Mouse (Mus musculus) C2C12 (cell line): Measurements from ENCODE around the gene Plxna4. TPM values are rescaled to one million over a fixed set of nuclear protein-coding genes. Genes with fewer than 3 reads are reported as not detected.

Source experiments
- H3K27me3 ChIP-seq: one replicate; pipeline ENCODE4 v1.6.1; 2011; ENCODE audit not compliant: control insufficient read depth, insufficient read depth, insufficient read length
- H3K36me3 ChIP-seq: one replicate; pipeline ENCODE4 v1.6.1; 2011; ENCODE audit not compliant: control insufficient read depth, insufficient read depth
- H3K4me3 ChIP-seq: one replicate; pipeline ENCODE4 v1.5.1; 2011; ENCODE audit warnings: mild to moderate bottlenecking, control low read depth; ENCODE audit not compliant: poor library complexity, insufficient read depth, severe bottlenecking
- H3K79me2 ChIP-seq: one replicate; pipeline ENCODE4 v1.6.1; 2011; ENCODE audit not compliant: control insufficient read depth, insufficient read depth
- H3K79me3 ChIP-seq: one replicate; pipeline ENCODE4 v1.6.1; 2011; ENCODE audit warnings: low read depth, control low read depth
- H3ac ChIP-seq: one replicate; pipeline ENCODE3; 2011; ENCODE audit warnings: low read depth; ENCODE audit not compliant: control insufficient read depth, insufficient read length
- CEBPB ChIP-seq: IDR thresholded peaks from one replicate; pipeline ENCODE4 v1.6.1; 2011; ENCODE audit warnings: low read depth, mild to moderate bottlenecking, control low read depth, moderate library complexity
- CTCF ChIP-seq: IDR thresholded peaks from one replicate; pipeline ENCODE4 v1.5.1; 2011; ENCODE audit not compliant: control insufficient read depth, insufficient read depth, insufficient read length
- FOSL1 ChIP-seq: IDR thresholded peaks from one replicate; pipeline ENCODE4 v1.8.0; 2011; ENCODE audit warnings: mild to moderate bottlenecking, low read length; ENCODE audit not compliant: poor library complexity, insufficient read depth, severe bottlenecking
- MAX ChIP-seq: IDR thresholded peaks from one replicate; pipeline ENCODE4 v1.6.1; 2011; ENCODE audit warnings: mild to moderate bottlenecking, control low read depth
- MYOD1 ChIP-seq: IDR thresholded peaks from one replicate; pipeline ENCODE4 v1.6.1; 2011; ENCODE audit warnings: low read depth; ENCODE audit not compliant: control insufficient read depth, insufficient read length
- MYOG ChIP-seq: IDR thresholded peaks from one replicate; pipeline ENCODE4 v1.6.1; 2011; ENCODE audit not compliant: control insufficient read depth, insufficient read length; ENCODE audit errors: extremely low read depth
- USF1 ChIP-seq: IDR thresholded peaks from one replicate; pipeline ENCODE4 v1.6.1; 2011; ENCODE audit warnings: low read depth, mild to moderate bottlenecking, control low read depth, moderate library complexity
- polyA plus RNA-seq: library from polyadenylated mRNA; unstranded; fragments of >200 nt; fragmentation: generic; extraction: Trizol; gene quantifications from one replicate; pipeline ENCODE4 v1.2.1, GENCODE M21; 2012; ENCODE audit warnings: missing spikeins

The Plxna4 gene
- polyA plus RNA-seq, 1 experiment = 0.19 TPM

DNA sequence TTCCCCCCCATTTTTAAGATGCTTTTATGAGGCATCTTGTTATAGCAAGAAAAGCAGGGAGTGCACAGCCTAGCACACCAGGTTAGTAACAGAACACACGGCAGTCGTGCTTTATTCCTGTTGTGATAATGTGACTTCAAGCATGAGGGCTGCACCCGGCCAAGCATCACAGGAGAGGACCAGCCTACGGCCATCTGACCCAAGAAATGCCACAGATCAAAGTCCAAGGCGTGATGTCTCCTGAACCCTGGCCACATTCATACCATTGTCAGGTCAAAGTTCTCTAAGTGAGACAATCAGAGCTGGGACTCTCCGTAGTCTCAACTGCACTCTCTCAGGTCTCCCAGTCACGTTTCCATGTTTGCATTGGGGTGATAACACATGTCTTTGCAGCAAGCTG, 262.1 kb downstream of the Plxna4 start:
- Histone ChIP-seq H3K79me3 (no peaks in the 10 kb centered on the region), H3K27me3 (peaks cover 5% of the 10 kb centered on the region), H3K79me2 (no peaks in the 10 kb centered on the region), H3K4me3 (no peak overlapping the region), H3K36me3 (no peaks in the 10 kb centered on the region), H3ac (no peak overlapping the region)
- TF ChIP-seq CTCF (no peak), MYOG (no peak), MYOD1 (no peak), FOSL1 (no peak), USF1 (no peak), CEBPB (no peak), MAX (no peak)

DNA sequence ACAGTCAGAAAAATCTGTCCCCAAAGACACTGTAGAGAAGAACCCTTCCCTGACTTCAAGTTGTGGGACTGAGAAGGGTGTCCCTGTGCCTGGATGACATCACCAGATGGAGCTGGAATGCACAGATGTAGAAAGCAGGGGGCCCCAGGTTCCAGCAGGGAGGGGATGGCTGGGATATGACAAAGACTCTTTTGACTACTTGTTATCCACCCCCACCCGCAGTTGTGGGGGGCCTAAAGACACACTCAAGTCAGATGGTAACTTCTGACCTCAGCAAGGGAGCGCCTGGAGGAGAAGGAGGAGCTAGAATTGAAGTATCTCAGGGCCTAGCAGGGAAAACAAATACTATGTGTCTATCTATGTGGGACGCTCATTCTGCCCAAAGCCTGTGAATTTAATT, 266.8 kb downstream of the Plxna4 start:
- no peak for TF ChIP-seq MAX
- TF ChIP-seq CTCF = no peak
- no peak for TF ChIP-seq CEBPB
- TF ChIP-seq MYOD1 = no peak
- TF ChIP-seq FOSL1 = no peak
- TF ChIP-seq USF1 = no peak
- TF ChIP-seq MYOG = no peak
- no peaks in the 10 kb centered on the region for H3K36me3 ChIP-seq
- H3K79me3 ChIP-seq = no peaks in the 10 kb centered on the region
- no peaks in the 10 kb centered on the region for H3K79me2 ChIP-seq
- no peak overlapping the region for H3ac ChIP-seq
- H3K27me3 ChIP-seq = peaks cover 5% of the 10 kb centered on the region
- H3K4me3 ChIP-seq = no peak overlapping the region

DNA sequence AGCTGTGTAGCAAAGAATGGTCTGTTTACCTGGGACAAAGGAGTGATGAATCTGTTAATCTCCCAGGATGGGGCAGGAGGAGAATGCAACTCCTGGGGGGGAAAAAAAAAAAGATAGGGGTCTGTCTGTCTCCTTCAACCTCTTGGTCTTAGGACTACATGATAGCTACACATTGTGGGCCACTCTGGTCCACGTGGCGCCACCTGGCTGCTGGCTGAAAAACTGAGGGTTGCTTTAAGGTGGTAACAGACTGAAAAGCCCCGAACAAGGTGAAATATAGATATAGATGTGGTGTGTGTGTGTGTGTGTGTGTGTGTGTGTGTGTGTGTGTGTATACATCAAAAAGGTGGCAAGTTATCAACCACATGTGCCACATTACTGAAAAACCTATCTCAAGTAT, 267.7 kb downstream of the Plxna4 start:
- no peaks in the 10 kb centered on the region for H3K36me3 ChIP-seq
- H3K79me3 ChIP-seq = no peaks in the 10 kb centered on the region
- H3K27me3 ChIP-seq = no peaks in the 10 kb centered on the region
- no peak overlapping the region for H3K4me3 ChIP-seq
- TF ChIP-seq USF1 (no peak), MAX (no peak), MYOG (no peak), CTCF (no peak), MYOD1 (no peak), FOSL1 (no peak), CEBPB (no peak)
- no peak overlapping the region for H3ac ChIP-seq
- H3K79me2 ChIP-seq = no peaks in the 10 kb centered on the region

DNA sequence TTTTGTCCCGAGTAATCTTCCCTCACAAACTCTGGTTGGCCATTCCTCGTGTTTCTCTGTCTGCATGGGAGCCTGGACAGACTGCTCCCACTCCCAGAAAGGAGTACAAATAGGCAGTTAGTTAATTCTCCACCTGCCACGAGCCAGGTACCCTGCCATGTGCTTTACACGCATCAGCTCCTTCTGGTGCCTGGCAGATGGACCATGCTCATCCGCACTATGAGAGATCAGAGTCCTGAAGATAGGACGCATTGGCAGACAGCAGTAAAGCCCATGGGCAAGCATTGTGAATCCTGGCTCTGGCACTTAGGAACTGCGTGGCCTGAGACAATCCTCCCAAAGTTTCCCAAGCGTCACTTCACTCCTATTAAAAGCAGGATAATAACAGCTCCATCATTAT, 270.5 kb downstream of the Plxna4 start:
- Histone ChIP-seq H3K79me2 (no peaks in the 10 kb centered on the region), H3K4me3 (no peak overlapping the region), H3ac (no peak overlapping the region), H3K79me3 (no peaks in the 10 kb centered on the region), H3K36me3 (no peaks in the 10 kb centered on the region), H3K27me3 (no peaks in the 10 kb centered on the region)
- no peak for TF ChIP-seq MYOG
- no peak for TF ChIP-seq FOSL1
- no peak for TF ChIP-seq CEBPB
- no peak for TF ChIP-seq USF1
- TF ChIP-seq CTCF = no peak
- TF ChIP-seq MAX = no peak
- TF ChIP-seq MYOD1 = no peak

DNA sequence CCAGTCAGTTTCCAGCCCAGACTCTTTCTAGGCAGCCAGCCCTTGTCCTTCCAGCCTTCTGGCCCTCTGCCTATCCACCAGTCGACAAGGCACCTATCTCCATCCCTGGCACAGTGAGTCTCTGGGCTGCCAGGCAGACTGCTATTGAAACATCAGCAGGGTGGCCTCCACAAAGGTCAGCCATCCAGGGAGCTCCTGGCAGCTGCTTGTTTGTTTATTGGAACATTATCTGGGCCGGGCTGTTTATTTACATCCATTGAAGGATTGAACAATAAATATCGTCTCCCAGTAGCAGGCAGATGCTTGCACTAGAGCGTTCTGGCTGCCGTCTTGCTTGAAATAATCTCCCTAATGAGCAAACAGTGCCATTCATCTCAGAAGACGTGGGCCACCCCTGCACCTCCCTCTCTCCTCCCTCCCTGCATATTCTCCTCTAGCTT, 273.0 kb downstream of the Plxna4 start:
- Histone ChIP-seq H3ac (no peak overlapping the region), H3K27me3 (no peaks in the 10 kb centered on the region), H3K79me3 (no peaks in the 10 kb centered on the region), H3K4me3 (no peak overlapping the region), H3K36me3 (no peaks in the 10 kb centered on the region), H3K79me2 (no peaks in the 10 kb centered on the region)
- TF ChIP-seq FOSL1 = no peak

DNA sequence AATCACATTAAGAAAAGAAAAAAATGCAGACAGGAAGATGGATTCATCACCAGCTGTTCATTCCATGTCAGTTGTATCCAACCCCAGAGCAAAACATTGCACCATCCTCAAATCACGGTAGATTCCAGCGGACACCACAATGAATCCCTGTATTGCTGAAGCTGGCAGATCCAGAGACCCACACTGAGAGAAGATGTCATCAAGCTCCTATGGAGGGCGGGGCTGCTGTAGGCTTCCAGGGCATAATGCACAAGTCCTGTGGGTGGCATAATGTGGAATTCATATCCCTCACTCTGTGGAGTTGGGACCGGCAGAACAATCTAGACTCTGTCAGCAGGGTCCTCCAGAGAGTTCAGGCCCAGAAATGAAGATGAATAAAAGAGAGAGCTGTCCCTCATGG, 278.8 kb downstream of the Plxna4 start:
- no peak for TF ChIP-seq MYOG
- no peak for TF ChIP-seq MAX
- TF ChIP-seq MYOD1 = no peak
- TF ChIP-seq USF1 = no peak
- no peak for TF ChIP-seq CTCF
- TF ChIP-seq FOSL1 = no peak
- no peak for TF ChIP-seq CEBPB
- no peak overlapping the region for H3K4me3 ChIP-seq
- H3ac ChIP-seq = no peak overlapping the region
- H3K27me3 ChIP-seq = no peaks in the 10 kb centered on the region
- no peaks in the 10 kb centered on the region for H3K36me3 ChIP-seq
- H3K79me3 ChIP-seq = no peaks in the 10 kb centered on the region
- H3K79me2 ChIP-seq = no peaks in the 10 kb centered on the region
